Mouse (Mus musculus): ENCODE results near the gene Nrarp.

- no peak for TF ChIP-seq EP300 (IDR thresholded peaks at IDR 0.05; ENCODE audit: low read depth)
- no peak for TF ChIP-seq CTCF (IDR thresholded peaks at IDR 0.05; ENCODE audit: low read depth)
Measured at GRCm38 (mm10) chr2:25213266-25213865, 32.8 kb downstream of the Nrarp start.
